Mouse (Mus musculus) kidney, postnatal 0 days (tissue): Measurements from ENCODE around the gene Bmpr2. TPM values are rescaled to one million over a fixed set of nuclear protein-coding genes. Genes with fewer than 3 reads are reported as not detected.

Experiments used
- ATAC-seq: fragments of 200-750 bp; cut with Nextera tagmentation; replicated peaks from 2 replicates; pipeline ENCODE4 v1.8.0; 2017; ENCODE audit warnings: low read depth, moderate number of reproducible peaks, moderate TSS enrichment, moderate library complexity; ENCODE audit not compliant: low FRiP score
- DNase-seq: peaks from one replicate; pipeline ENCODE4 v3.0.0-alpha.2; 2016; ENCODE audit warnings: low spot score
- H3K27ac ChIP-seq: fragments of 300-500 bp; sonication (generic); 2 replicates; pipeline ENCODE4 v1.5.1; 2014; ENCODE audit warnings: mild to moderate bottlenecking
- H3K27me3 ChIP-seq: fragments of 300-500 bp; sonication (generic); 2 replicates; pipeline ENCODE4 v1.6.1; 2014; ENCODE audit warnings: low read length, mixed read lengths; ENCODE audit not compliant: insufficient read depth
- H3K36me3 ChIP-seq: fragments of 300-500 bp; sonication (generic); 2 replicates; pipeline ENCODE4 v1.6.1; 2014; ENCODE audit warnings: low read length, mixed read lengths; ENCODE audit not compliant: insufficient read depth
- H3K4me1 ChIP-seq: fragments of 300-500 bp; sonication (generic); replicated peaks from 2 replicates; pipeline ENCODE4 v1.6.1; 2014; ENCODE audit warnings: antibody characterized with exemption, low read length, mixed read lengths; ENCODE audit not compliant: insufficient read depth
- H3K4me2 ChIP-seq: fragments of 300-500 bp; sonication (generic); 2 replicates; pipeline ENCODE4 v1.6.1; 2014; ENCODE audit warnings: mild to moderate bottlenecking, low read length, moderate library complexity, mixed read lengths
- H3K4me3 ChIP-seq: fragments of 300-500 bp; sonication (generic); replicated peaks from 2 replicates; pipeline ENCODE4 v1.5.1; 2014; ENCODE audit warnings: low read depth, low read length
- H3K9ac ChIP-seq: fragments of 300-500 bp; sonication (generic); 2 replicates; pipeline ENCODE4 v1.6.1; 2014; ENCODE audit warnings: low read depth, low read length
- H3K9me3 ChIP-seq: fragments of 300-500 bp; sonication (generic); replicated peaks from 2 replicates; pipeline ENCODE4 v1.6.1; 2016; ENCODE audit warnings: low read length, inconsistent platforms, mixed read lengths
- CTCF ChIP-seq: IDR thresholded peaks from 2 replicates; pipeline ENCODE4 v1.5.1; 2016; ENCODE audit warnings: antibody characterized with exemption, low read depth, mild to moderate bottlenecking, moderate library complexity
- WGBS: fragments of 180-500 bp; shearing (Covaris S2); extraction: QIAGEN DNeasy Blood & Tissue Kit; methylation state at CpG from one replicate; pipeline ENCODE4 v1.1.7; 2014; 5-methylcytosine and 5-hydroxymethylcytosine counted together
- polyA plus RNA-seq: library from polyadenylated mRNA; unstranded; fragments of >200 nt; fragmentation: Nextera tagmentation; extraction: Ambion mirVana; gene quantifications from 2 replicates; pipeline ENCODE4 v1.2.1, GENCODE M21; 2015

Bmpr2 gene
- polyA plus RNA-seq, 1 experiment from 2014 or later, result 9.3 TPM

DNA sequence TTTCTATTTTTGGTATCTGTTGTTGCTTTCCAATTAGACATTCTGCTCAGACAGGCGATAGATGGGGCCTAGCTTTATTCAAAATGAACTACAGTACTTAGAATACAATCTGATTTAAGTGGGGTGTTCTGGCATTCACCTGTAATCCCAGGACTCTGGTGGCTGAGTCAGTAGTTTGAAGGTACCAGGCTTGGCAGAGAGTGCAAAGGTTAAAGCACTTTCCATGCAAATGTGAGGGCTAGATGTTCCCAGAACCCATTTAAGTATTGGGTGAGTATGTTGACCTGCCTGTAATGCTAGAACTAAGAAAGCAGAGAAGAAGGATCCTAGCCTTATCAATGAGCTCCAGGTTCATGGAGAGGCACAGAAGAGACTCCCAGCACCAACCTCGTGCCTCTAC, 142.7 kb downstream of the Bmpr2 start:
- Histone ChIP-seq H3K36me3 (no peaks in the 10 kb centered on the region), H3K27me3 (no peaks in the 10 kb centered on the region), H3K27ac (peak overlapping the region; percentile 31; the same call in 1 of the 2 replicates), H3K4me3 (no peak overlapping the region), H3K4me1 (peaks cover 4% of the 10 kb centered on the region; the same call in 1 of the 2 replicates), H3K4me2 (no peak overlapping the region), H3K9me3 (no peaks in the 10 kb centered on the region), H3K9ac (no peak overlapping the region)
- ATAC-seq (no peak), DNase-seq (no peak)
- TF ChIP-seq CTCF, result no peak
- WGBS, result 78% methylated on average over 2 of the region's 2 CpGs

DNA sequence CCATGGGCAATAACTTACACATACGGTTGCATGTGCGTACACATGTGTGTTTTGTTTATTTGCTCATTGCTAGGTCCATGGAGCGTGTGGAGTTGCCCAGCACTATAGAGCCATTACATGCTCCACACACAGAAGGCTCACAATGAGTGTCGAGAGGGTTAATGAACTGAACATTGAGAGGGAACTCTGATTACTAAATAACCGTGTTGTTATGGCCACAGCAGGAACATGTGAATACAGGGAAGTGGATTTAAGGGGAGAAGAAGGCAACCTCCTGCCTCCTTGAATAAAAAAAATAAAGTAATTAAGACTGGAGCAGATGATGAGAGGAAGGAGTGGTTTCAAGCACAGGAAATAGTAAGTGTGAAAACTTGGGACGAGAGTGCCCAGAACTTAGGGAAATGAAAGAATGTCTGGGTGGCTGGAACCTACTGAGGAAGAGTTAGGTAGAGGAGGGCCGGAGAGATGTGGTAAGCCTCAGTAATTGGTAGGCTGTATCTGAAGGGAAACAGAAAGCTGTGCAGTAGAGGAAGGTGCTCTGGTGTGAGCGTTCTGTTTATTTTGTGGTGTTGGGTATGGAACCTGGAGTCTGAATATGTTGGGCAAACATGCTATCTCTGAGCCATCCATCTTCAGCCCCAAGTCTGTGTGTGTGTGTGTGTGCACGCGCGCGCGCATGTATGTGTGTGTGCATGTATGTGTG, 143.8 kb downstream of the Bmpr2 start:
- no peaks in the 10 kb centered on the region for H3K9me3 ChIP-seq
- H3K4me2 ChIP-seq, result no peak overlapping the region
- no peak for DNase-seq
- TF ChIP-seq CTCF, result no peak
- H3K27ac ChIP-seq, result peak overlapping the region; percentile 58
- no peak overlapping the region for H3K4me3 ChIP-seq
- no peak overlapping the region for H3K9ac ChIP-seq
- H3K36me3 ChIP-seq, result no peaks in the 10 kb centered on the region
- ATAC-seq, result no peak
- H3K27me3 ChIP-seq, result no peaks in the 10 kb centered on the region
- WGBS, result 76% methylated on average over 13 of the region's 13 CpGs
- peaks cover 4% of the 10 kb centered on the region; the same call in 1 of the 2 replicates for H3K4me1 ChIP-seq

DNA sequence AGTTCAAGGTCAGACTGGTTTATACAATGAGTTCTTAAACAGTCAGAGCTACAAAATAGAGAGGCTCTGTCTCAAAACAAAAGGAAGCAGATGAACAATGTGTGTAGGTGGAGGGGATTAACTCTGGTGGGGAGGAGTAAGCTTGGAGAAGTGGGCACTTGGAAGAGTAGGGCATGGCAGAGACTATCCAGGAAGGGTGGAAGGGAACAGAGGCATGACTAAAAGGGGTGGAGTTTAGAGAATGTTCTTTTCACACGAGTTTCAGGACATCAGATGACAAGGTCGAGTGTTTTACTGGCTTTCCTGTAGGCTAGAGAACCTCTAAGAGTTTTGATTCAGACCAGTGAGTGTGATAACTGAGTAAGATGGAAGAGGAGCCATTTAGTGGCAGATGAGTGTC, 144.5 kb downstream of the Bmpr2 start:
- Histone ChIP-seq H3K4me2 (no peak overlapping the region), H3K9ac (no peak overlapping the region), H3K36me3 (no peaks in the 10 kb centered on the region), H3K27ac (peak overlapping the region; percentile 58), H3K4me3 (no peak overlapping the region), H3K9me3 (no peaks in the 10 kb centered on the region), H3K4me1 (0 out of 2 replicates have a peak, but pooled peaks cover 4% of the 10 kb centered on the region), H3K27me3 (no peaks in the 10 kb centered on the region)
- WGBS, result 19% methylated on average over 2 of the region's 2 CpGs
- no peak for TF ChIP-seq CTCF
- ATAC-seq (no peak), DNase-seq (no peak)

DNA sequence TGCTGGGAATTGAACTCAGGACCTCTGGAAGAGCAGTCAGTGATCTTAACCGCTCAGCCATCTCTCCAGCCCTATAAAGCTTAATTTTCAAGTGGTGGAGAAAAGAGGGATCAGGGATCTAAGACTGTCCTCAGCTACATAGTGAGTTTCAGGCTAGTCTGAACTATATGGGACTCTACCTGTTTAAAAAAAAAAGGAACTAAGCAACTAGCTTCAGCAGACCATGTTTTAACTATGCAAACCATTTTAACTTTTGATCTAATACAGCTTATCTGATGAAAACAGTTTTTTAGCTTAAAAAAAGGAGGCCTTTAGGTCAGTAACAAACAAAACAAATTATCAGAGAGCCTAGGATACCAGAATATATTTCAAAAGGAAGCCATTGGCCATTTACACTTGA, 147.7 kb downstream of the Bmpr2 start:
- Histone ChIP-seq H3K4me1 (peaks cover 19% of the 10 kb centered on the region; the same call in 1 of the 2 replicates), H3K36me3 (no peaks in the 10 kb centered on the region), H3K9ac (no peak overlapping the region), H3K9me3 (no peaks in the 10 kb centered on the region), H3K27me3 (no peaks in the 10 kb centered on the region), H3K4me3 (no peak overlapping the region), H3K27ac (no peak overlapping the region), H3K4me2 (no peak overlapping the region)
- WGBS, result 96% methylated on average over 1 of the region's 1 CpGs
- DNase-seq (no peak), ATAC-seq (no peak)
- no peak for TF ChIP-seq CTCF

DNA sequence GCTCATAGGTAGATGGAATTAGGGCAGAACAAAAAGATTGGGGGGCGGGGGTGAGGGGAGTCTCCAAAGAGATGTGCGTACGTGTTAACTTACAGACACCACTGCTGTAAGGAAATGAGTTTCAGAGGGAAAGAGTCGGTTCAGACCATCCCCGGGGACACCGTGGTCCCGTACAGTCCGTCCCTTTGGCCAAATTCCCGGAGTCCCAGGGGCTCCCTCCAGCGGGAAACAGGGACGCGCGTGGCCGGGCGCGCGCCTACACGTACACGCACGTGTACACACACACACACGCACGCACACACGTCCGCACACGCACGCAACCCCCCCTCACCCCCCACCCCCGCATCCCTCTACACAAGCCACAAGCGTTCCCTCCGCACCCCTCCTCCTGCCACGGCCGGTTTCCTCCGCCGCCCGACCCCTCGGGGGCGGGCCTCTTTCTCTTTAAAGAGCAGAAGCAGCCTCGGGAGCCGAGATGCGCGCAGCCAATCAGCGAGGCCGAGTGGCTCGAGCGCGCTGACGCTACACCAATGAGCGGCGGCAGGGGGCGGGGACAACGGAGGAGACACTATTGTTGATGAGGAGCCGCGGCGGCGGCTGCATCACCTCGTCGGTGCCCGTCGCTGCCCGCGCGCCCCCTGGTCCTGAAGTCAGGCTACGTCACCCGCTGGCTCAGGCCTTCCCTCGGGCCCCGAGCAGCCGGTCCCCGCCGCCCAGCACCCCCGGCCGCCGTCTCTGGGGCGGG, 149.4 kb downstream of the Bmpr2 start, which contains the start of gene Fam117b:
Gene Fam117b, plus strand, starts transcription at position 594 of the 745 bp plus-strand sequence.
- H3K27ac ChIP-seq, result peak within 1 kb of the TSS; percentile 98
- WGBS, result under 1% methylated on average over 72 of the region's 72 CpGs
- no peaks in the 10 kb centered on the region for H3K9me3 ChIP-seq
- H3K9ac ChIP-seq, result peak within 1 kb of the TSS; percentile 99
- 0 out of 2 replicates have a peak, but pooled peaks have one; percentile 26 for TF ChIP-seq CTCF
- DNase-seq (peak; percentile 98), ATAC-seq (peak; percentile 97)
- peak within 1 kb of the TSS; percentile 76 for H3K4me2 ChIP-seq
- no peaks in the 10 kb centered on the region for H3K36me3 ChIP-seq
- H3K27me3 ChIP-seq, result no peaks in the 10 kb centered on the region
- H3K4me1 ChIP-seq, result peaks cover 19% of the 10 kb centered on the region; the same call in 1 of the 2 replicates
- H3K4me3 ChIP-seq, result peak within 1 kb of the TSS; percentile 100

DNA sequence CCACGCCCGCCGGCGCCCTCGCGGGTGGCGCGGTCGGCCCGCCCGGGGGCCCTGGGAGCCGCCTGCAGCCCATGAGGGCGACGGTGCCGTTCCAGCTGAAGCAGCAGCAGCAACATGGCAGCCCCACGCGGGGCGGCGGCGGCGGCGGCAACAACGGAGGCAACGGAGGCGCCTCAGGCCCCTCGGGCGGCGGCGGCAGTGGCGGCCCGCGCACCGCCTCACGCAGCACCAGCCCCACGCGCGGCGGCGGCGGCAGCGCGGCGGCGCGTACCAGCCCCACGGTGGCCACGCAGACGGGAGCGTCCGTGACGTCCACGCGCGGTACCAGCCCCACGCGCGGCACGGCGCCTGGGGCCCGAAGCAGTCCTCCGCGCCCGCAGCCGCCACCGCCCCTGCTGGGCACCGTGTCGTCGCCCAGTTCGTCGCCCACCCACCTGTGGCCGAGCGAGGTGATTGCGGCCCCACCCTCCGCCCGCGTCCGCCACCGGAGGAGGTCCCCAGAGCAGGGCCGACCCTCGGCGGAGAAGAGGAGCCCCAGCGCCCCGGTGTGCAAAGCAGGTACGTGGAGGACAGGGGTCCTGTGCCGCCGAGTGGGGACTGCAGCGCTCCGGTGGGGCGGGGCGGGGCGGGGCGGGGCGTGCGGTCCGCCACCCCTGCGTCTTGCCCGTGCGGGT, 150.1 kb downstream of the Bmpr2 start:
- H3K36me3 ChIP-seq, result no peaks in the 10 kb centered on the region
- H3K27me3 ChIP-seq, result no peaks in the 10 kb centered on the region
- peak overlapping the region; percentile 76 for H3K4me2 ChIP-seq
- no peak for TF ChIP-seq CTCF
- ATAC-seq (peak; percentile 43), DNase-seq (no peak)
- H3K9ac ChIP-seq, result peak overlapping the region; percentile 99
- peak overlapping the region; percentile 98 for H3K27ac ChIP-seq
- peak overlapping the region; percentile 100 for H3K4me3 ChIP-seq
- no peaks in the 10 kb centered on the region for H3K9me3 ChIP-seq
- under 1% methylated on average over 59 of the region's 98 CpGs for WGBS
- peaks cover 19% of the 10 kb centered on the region; the same call in 1 of the 2 replicates for H3K4me1 ChIP-seq
